Mouse (Mus musculus) testis, adult 2 months (tissue): ENCODE measurements at regions not wholly inside any gene's neighbourhood (a gene's known extent, or its start where the extent isn't known, plus 50 kb on each side); places are given as distances from the start of the nearest gene placed in this dataset.

Source experiments
- CTCF ChIP-seq: fragments of 200-500 bp; IDR thresholded peaks from 2 replicates; pipeline ENCODE4 v1.5.1; 2012; ENCODE audit warnings: low read depth, mild to moderate bottlenecking, inconsistent platforms, low read length, moderate library complexity; ENCODE audit not compliant: control insufficient read depth, insufficient read depth, insufficient replicate concordance
- POLR2A ChIP-seq: fragments of 200-500 bp; IDR thresholded peaks from 2 replicates; pipeline ENCODE4 v1.6.1; 2012; ENCODE audit warnings: low read depth, mild to moderate bottlenecking, inconsistent platforms, low read length, moderate library complexity; ENCODE audit not compliant: control insufficient read depth

DNA sequence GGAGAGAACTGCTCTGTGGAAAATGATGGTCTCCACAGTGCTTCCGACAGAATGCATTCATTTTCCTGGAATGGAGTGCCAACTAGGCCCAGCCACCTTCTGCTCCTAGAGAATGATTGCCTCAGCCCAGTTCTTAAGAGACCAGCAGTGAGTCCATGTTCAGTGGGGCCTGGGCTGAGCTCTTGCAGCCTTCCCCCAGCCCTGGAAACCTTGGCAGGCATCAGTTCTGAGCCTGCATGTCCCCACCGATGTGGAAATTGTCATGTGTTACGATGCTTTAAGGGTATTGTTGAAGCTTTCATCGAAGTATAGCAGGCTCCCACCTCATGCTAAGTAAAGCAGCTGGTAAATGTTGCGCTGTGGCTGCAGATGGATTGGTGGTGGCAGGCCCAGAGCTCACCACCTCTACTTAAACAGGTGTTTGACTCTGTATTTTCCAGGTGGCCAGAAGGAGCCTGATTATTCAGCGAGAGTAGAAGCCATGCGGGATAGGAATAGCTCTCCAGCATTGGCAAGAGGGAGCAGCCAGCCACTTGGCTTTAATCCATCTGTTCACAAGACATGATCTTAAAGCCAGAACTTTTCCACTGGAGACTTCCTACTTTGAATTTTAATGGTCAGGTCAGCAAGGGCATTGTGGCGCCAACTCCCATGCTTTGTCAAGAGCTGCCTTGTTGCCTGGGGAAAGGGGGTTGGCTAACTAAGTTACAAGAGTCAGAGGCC is 437.5 kb downstream of the Meis1 start:
- no peak for TF ChIP-seq CTCF
- no peak for TF ChIP-seq POLR2A
